Mouse (Mus musculus) CH12.LX (cell line): ENCODE measurements at regions not wholly inside any gene's neighbourhood (a gene's known extent, or its start where the extent isn't known, plus 50 kb on each side); places are given as distances from the start of the nearest gene placed in this dataset.
A peak's percentile ranks its signal among the peaks of the same experiment; 100 is the strongest.

Experiments used
- DNase-seq: peaks from one replicate; pipeline ENCODE4 v3.0.0-alpha.2; 2013; ENCODE audit errors: extremely low read depth
- H3K27ac ChIP-seq: 2 replicates; pipeline ENCODE4 v1.5.1; 2012; ENCODE audit warnings: low read depth, mild to moderate bottlenecking, control low read depth, moderate library complexity; ENCODE audit not compliant: insufficient read depth
- H3K27me3 ChIP-seq: replicated peaks from 2 replicates; pipeline ENCODE3; 2012; ENCODE audit warnings: inconsistent platforms
- H3K36me3 ChIP-seq, 2 experiments: replicated peaks in 1 of 2; 2 replicates each; pipeline versions ENCODE3 to v1.6.1; 2012; ENCODE audit warnings: inconsistent platforms in 1 of 2, low read length in 1 of 2, mild to moderate bottlenecking in 1 of 2, mixed read lengths in 1 of 2, moderate library complexity in 1 of 2; ENCODE audit not compliant: control insufficient read depth in 1 of 2, insufficient read depth in 1 of 2
- H3K4me1 ChIP-seq, 2 experiments: 2 replicates each; pipeline ENCODE4 v1.6.1; 2012; ENCODE audit warnings: inconsistent platforms in 1 of 2, moderate library complexity in 1 of 2; ENCODE audit not compliant: insufficient read depth in 2 of 2, control insufficient read depth in 1 of 2
- H3K4me2 ChIP-seq: 2 replicates; pipeline ENCODE4 v1.6.1; 2012; ENCODE audit warnings: low read depth, mild to moderate bottlenecking, control low read depth; ENCODE audit not compliant: poor library complexity, insufficient read depth, severe bottlenecking
- H3K4me3 ChIP-seq, 3 experiments: fragments of 150-350 bp in 1 of 3; sonication (generic) in 1 of 3; replicated peaks in 1 of 3; 2 replicates each; pipeline versions ENCODE3 to v1.5.1; 2011 to 2012; ENCODE audit warnings: low read depth in 2 of 3, low read length in 2 of 3, mild to moderate bottlenecking in 2 of 3, moderate library complexity in 2 of 3, control low read depth in 1 of 3, improper control_type of control experiment in 1 of 3, inconsistent platforms in 1 of 3, mixed read lengths in 1 of 3; ENCODE audit not compliant: poor library complexity in 1 of 3
- H3K79me2 ChIP-seq: replicated peaks from 2 replicates; pipeline ENCODE4 v1.6.1; 2012; ENCODE audit warnings: mild to moderate bottlenecking, moderate library complexity; ENCODE audit not compliant: control insufficient read depth, poor library complexity, insufficient read depth, severe bottlenecking; ENCODE audit errors: extremely low read depth
- H3K9ac ChIP-seq: 2 replicates; pipeline ENCODE4 v1.6.1; 2012; ENCODE audit warnings: low read depth, mild to moderate bottlenecking, control low read depth, moderate library complexity; ENCODE audit not compliant: insufficient read depth
- H3K9me3 ChIP-seq: replicated peaks from 2 replicates; pipeline ENCODE3; 2012; ENCODE audit warnings: low read length, inconsistent platforms, mixed read lengths
- CHD1 ChIP-seq: IDR thresholded peaks from 2 replicates; pipeline ENCODE4 v1.6.1; 2012; ENCODE audit warnings: low read depth, low read length, improper control_type of control experiment, inconsistent platforms
- CHD2 ChIP-seq: IDR thresholded peaks from 2 replicates; pipeline ENCODE4 v1.6.1; 2011; ENCODE audit warnings: low read length, improper control_type of control experiment
- CTCF ChIP-seq, 2 experiments: IDR thresholded peaks in 1 of 2; conservative IDR thresholded peaks in 1 of 2; 2 replicates each; pipeline ENCODE4 v1.5.1; 2011 to 2012; ENCODE audit warnings: low read depth in 2 of 2, low read length in 2 of 2, improper control_type of control experiment in 1 of 2, inconsistent platforms in 1 of 2, mild to moderate bottlenecking in 1 of 2, moderate library complexity in 1 of 2
- E2F4 ChIP-seq: IDR thresholded peaks from 2 replicates; pipeline ENCODE4 v1.6.1; 2011; ENCODE audit warnings: low read depth, low read length, improper control_type of control experiment; ENCODE audit not compliant: insufficient replicate concordance
- EP300 ChIP-seq: IDR thresholded peaks from 2 replicates; pipeline ENCODE4 v1.6.1; 2011; ENCODE audit warnings: low read length, improper control_type of control experiment
- ETS1 ChIP-seq: conservative IDR thresholded peaks from 2 replicates; pipeline ENCODE4 v1.6.1; 2012; ENCODE audit warnings: low read depth, mild to moderate bottlenecking, inconsistent platforms, low read length, improper control_type of control experiment, moderate library complexity
- GABPA ChIP-seq: IDR thresholded peaks from 2 replicates; pipeline ENCODE4 v1.6.1; 2012; ENCODE audit warnings: low read depth, low read length, improper control_type of control experiment, inconsistent platforms; ENCODE audit not compliant: insufficient replicate concordance
- HCFC1 ChIP-seq: IDR thresholded peaks from 2 replicates; pipeline ENCODE4 v1.6.1; 2012; ENCODE audit warnings: low read depth, mild to moderate bottlenecking, inconsistent platforms, low read length, improper control_type of control experiment
- IRF4 ChIP-seq: IDR thresholded peaks from 2 replicates; pipeline ENCODE4 v1.6.1; 2014; ENCODE audit warnings: low read depth, mild to moderate bottlenecking, inconsistent platforms, low read length, improper control_type of control experiment
- JUN ChIP-seq: IDR thresholded peaks from 2 replicates; pipeline ENCODE4 v1.6.1; 2011; ENCODE audit warnings: low read depth, mild to moderate bottlenecking, low read length, improper control_type of control experiment, moderate library complexity; ENCODE audit not compliant: insufficient read depth
- JUND ChIP-seq: conservative IDR thresholded peaks from 2 replicates; pipeline ENCODE4 v1.6.1; 2011; ENCODE audit warnings: low read depth, low read length, improper control_type of control experiment
- KAT2A ChIP-seq: IDR thresholded peaks from 2 replicates; pipeline ENCODE4 v1.6.1; 2012; ENCODE audit warnings: low read length, improper control_type of control experiment, inconsistent platforms; ENCODE audit not compliant: insufficient replicate concordance
- MAFK ChIP-seq: IDR thresholded peaks from 2 replicates; pipeline ENCODE4 v1.6.1; 2011; ENCODE audit warnings: low read length, improper control_type of control experiment; ENCODE audit not compliant: insufficient replicate concordance
- MAX ChIP-seq: IDR thresholded peaks from 2 replicates; pipeline ENCODE4 v1.6.1; 2011; ENCODE audit warnings: low read length, improper control_type of control experiment
- MEF2A ChIP-seq: IDR thresholded peaks from 2 replicates; pipeline ENCODE4 v1.6.1; 2014; ENCODE audit warnings: low read depth, mild to moderate bottlenecking, inconsistent platforms, low read length, improper control_type of control experiment, borderline replicate concordance
- MXI1 ChIP-seq: IDR thresholded peaks from 2 replicates; pipeline ENCODE4 v1.6.1; 2011; ENCODE audit warnings: mild to moderate bottlenecking, low read depth, low read length, improper control_type of control experiment
- MYC ChIP-seq: IDR thresholded peaks from 2 replicates; pipeline ENCODE4 v1.6.1; 2011; ENCODE audit warnings: low read depth, mild to moderate bottlenecking, improper control_type of control experiment, low read length
- NELFE ChIP-seq: IDR thresholded peaks from 2 replicates; pipeline ENCODE4 v1.6.1; 2011; ENCODE audit warnings: low read depth, low read length, improper control_type of control experiment
- NRF1 ChIP-seq: IDR thresholded peaks from 2 replicates; pipeline ENCODE4 v1.6.1; 2014; ENCODE audit warnings: low read depth, mild to moderate bottlenecking, inconsistent platforms, low read length, improper control_type of control experiment, moderate library complexity
- PAX5 ChIP-seq: IDR thresholded peaks from 2 replicates; pipeline ENCODE4 v1.6.1; 2012; ENCODE audit warnings: low read length, inconsistent platforms, mixed read lengths
- POLR2A ChIP-seq: IDR thresholded peaks from 2 replicates; pipeline ENCODE4 v1.6.1; 2011; ENCODE audit warnings: low read depth, mild to moderate bottlenecking, improper control_type of control experiment, low read length
- POLR2AphosphoS2 ChIP-seq: IDR thresholded peaks from 2 replicates; pipeline ENCODE4 v1.6.1; 2011; ENCODE audit warnings: low read depth, low read length, improper control_type of control experiment
- RAD21 ChIP-seq: IDR thresholded peaks from 2 replicates; pipeline ENCODE4 v1.6.1; 2011; ENCODE audit warnings: low read depth, mild to moderate bottlenecking, low read length, improper control_type of control experiment, moderate library complexity
- RCOR1 ChIP-seq: conservative IDR thresholded peaks from 2 replicates; pipeline ENCODE4 v1.6.1; 2012; ENCODE audit warnings: low read depth, mild to moderate bottlenecking, inconsistent platforms, low read length, improper control_type of control experiment
- SMC3 ChIP-seq: IDR thresholded peaks from 2 replicates; pipeline ENCODE4 v1.6.1; 2011; ENCODE audit warnings: low read depth, low read length, improper control_type of control experiment
- TBP ChIP-seq: conservative IDR thresholded peaks from 2 replicates; pipeline ENCODE4 v1.6.1; 2011; ENCODE audit warnings: low read depth, low read length, improper control_type of control experiment
- TCF12 ChIP-seq: IDR thresholded peaks from 2 replicates; pipeline ENCODE4 v1.6.1; 2014; ENCODE audit warnings: low read depth, mild to moderate bottlenecking, inconsistent platforms, low read length, improper control_type of control experiment
- UBTF ChIP-seq: IDR thresholded peaks from 2 replicates; pipeline ENCODE4 v1.6.1; 2012; ENCODE audit warnings: low read depth, mild to moderate bottlenecking, inconsistent platforms, low read length, improper control_type of control experiment, moderate library complexity
- USF1 ChIP-seq: IDR thresholded peaks from 2 replicates; pipeline ENCODE4 v1.6.1; 2014; ENCODE audit warnings: low read depth, mild to moderate bottlenecking, inconsistent platforms, low read length, improper control_type of control experiment
- USF2 ChIP-seq: conservative IDR thresholded peaks from 2 replicates; pipeline ENCODE4 v1.6.1; 2011; ENCODE audit warnings: low read depth, low read length, improper control_type of control experiment
- ZKSCAN1 ChIP-seq: IDR thresholded peaks from 2 replicates; pipeline ENCODE4 v1.6.1; 2012; ENCODE audit warnings: low read depth, inconsistent platforms, low read length, improper control_type of control experiment, borderline replicate concordance
- ZMIZ1 ChIP-seq: IDR thresholded peaks from 2 replicates; pipeline ENCODE4 v1.6.1; 2012; ENCODE audit warnings: low read depth, mild to moderate bottlenecking, inconsistent platforms, low read length, improper control_type of control experiment
- dilution Hi-C: fragments of 300-500 bp; cut with MboI; formaldehyde crosslinking; loops from 2 replicates; pipeline ENCODE4 v1.14.3; 2020; ENCODE audit warnings: low sequenced_read_pairs; ENCODE audit not compliant: extremely low pct_unique_long_range_greater_than_20kb, extremely low pct_ligation_motif_present
- in situ Hi-C: fragments of 300-500 bp; cut with MboI; formaldehyde crosslinking; loops from 3 replicates; pipeline ENCODE4 v1.14.3; 2019; ENCODE audit warnings: low sequenced_read_pairs, low pct_ligation_motif_present, low pct_unique_long_range_greater_than_20kb, mixed read lengths

- H3K27ac ChIP-seq: no peak overlapping the region
- H3K27me3 ChIP-seq: no peaks in the 10 kb centered on the region
- no peaks in the 10 kb centered on the region for H3K4me1 ChIP-seq
- dilution Hi-C loops: no loop called here
- H3K79me2 ChIP-seq: no peaks in the 10 kb centered on the region
- no peak overlapping the region for H3K9ac ChIP-seq
- no peak for DNase-seq
- H3K4me3 ChIP-seq: no peak overlapping the region
- TF ChIP-seq MXI1 (no peak), MAFK (no peak), USF2 (no peak), E2F4 (no peak), SMC3 (no peak), CHD1 (no peak), HCFC1 (no peak), MEF2A (no peak), TCF12 (no peak), POLR2AphosphoS2 (no peak), ZKSCAN1 (no peak)
- TF ChIP-seq, all 38 proteins: peak for 0
- in situ Hi-C loops: no loop called here
- Histone ChIP-seq H3K9me3 (no peaks in the 10 kb centered on the region), H3K4me2 (no peak overlapping the region), H3K36me3 (no peaks in the 10 kb centered on the region)
These were observed 549.1 kb upstream of the Camk1g start for GRCm38 (mm10) chr1:193919243-193919642.

GRCm38 (mm10) chr1:193905711-193906110, 535.6 kb upstream of the Camk1g start:
- in situ Hi-C loops (no loop called here), dilution Hi-C loops (no loop called here)
- Histone ChIP-seq H3K4me2 (no peak overlapping the region), H3K27me3 (no peaks in the 10 kb centered on the region), H3K9ac (no peak overlapping the region), H3K4me1 (no peaks in the 10 kb centered on the region), H3K36me3 (no peaks in the 10 kb centered on the region), H3K79me2 (no peaks in the 10 kb centered on the region), H3K27ac (no peak overlapping the region), H3K9me3 (peaks cover 2% of the 10 kb centered on the region), H3K4me3 (no peak overlapping the region)
- peak; percentile 60 for DNase-seq
- TF ChIP-seq JUND: no peak; the same call in 1 of the 2 replicates
- no peak for TF ChIP-seq USF2
- no peak for TF ChIP-seq MXI1
- no peak for TF ChIP-seq MAX
- no peak for TF ChIP-seq CHD1
- no peak for TF ChIP-seq NELFE
- no peak for TF ChIP-seq CHD2
- TF ChIP-seq TBP: no peak
- no peak for TF ChIP-seq ZKSCAN1
- TF ChIP-seq JUN: peak; percentile 43; the same call in 1 of the 2 replicates
- peak; percentile 38; the same call in 1 of the 2 replicates for TF ChIP-seq EP300
- TF ChIP-seq KAT2A: no peak
- no peak for TF ChIP-seq MYC
- no peak for TF ChIP-seq CTCF (conservative IDR thresholded peaks at IDR 0.05 in 1 of 2, IDR thresholded peaks at IDR 0.05 in 1 of 2; ENCODE audit: low read depth in 2 of 2, low read length in 2 of 2)
- no peak for TF ChIP-seq IRF4
- no peak for TF ChIP-seq NRF1
- TF ChIP-seq MAFK: peak; percentile 99
- no peak for TF ChIP-seq UBTF
- TF ChIP-seq POLR2A: no peak
- peak; percentile 89 for TF ChIP-seq ETS1
- no peak for TF ChIP-seq RCOR1
- TF ChIP-seq POLR2AphosphoS2: no peak
- no peak for TF ChIP-seq USF1
- no peak for TF ChIP-seq SMC3
- TF ChIP-seq E2F4: no peak
- no peak for TF ChIP-seq MEF2A
- no peak for TF ChIP-seq RAD21
- TF ChIP-seq ZMIZ1: no peak
- no peak for TF ChIP-seq HCFC1
- no peak for TF ChIP-seq PAX5
- no peak for TF ChIP-seq GABPA
